Mouse (Mus musculus): Measurements from ENCODE around the gene Clstn1. TPM values are rescaled to one million over a fixed set of nuclear protein-coding genes. Genes with fewer than 3 reads are reported as not detected.
"Not testable (repeated sequence)": the region's sequence is repeated elsewhere in the genome, so short reads cannot be mapped to it uniquely, and the experiment has no call there.

Clstn1 gene
- polyA plus RNA-seq, 1 experiment from 2014 or later = 57.4 TPM

DNA sequence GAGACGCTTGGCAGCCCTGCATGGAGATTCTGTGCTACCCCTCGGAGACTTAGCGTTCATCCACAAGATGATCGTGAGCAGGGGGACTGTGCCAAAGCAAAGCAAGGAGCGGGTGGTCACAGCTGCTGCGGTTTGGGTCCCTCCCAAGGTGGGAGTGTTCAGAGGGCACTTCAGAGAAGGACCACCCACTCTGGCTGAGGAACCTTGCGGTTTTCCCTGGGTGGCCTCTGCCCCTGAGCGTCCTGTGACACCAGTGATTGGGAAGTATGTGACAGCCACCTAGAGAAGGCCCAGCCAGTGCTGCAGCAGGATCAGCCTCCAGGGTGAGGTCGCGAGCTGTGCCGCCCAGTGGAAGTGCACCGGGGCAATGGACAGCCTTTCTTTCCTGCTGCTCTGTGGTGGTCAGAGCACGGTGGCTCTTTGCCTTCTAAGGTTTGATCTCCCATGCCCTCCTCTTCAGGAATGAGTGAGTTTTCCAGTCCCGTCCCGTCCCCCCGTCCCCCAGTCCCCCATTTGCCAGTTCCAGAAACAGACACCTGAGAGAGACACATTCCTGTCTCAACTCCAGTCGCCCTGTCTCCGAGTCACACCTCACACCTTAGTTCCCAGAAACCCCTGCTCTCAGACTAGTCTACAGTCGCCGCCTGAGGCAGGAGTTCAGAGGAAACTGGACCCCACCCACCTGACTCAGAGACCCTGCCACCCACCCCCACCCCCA lies 21.5 kb downstream of the Clstn1 start:
- Histone ChIP-seq H3K27ac (0 out of 2 replicates have a peak overlapping the region, but pooled peaks have one; percentile 29), H3K9me3 (0 out of 2 replicates have a peak, but pooled peaks cover 3% of the 10 kb centered on the region), H3K27me3 (ENCODE audit: insufficient read depth, poor library complexity, severe bottlenecking) (no peaks in the 10 kb centered on the region), H3K4me1 (replicated peaks) (peaks cover 31% of the 10 kb centered on the region), H3K4me3 (no peak overlapping the region), H3K36me3 (0 out of 2 replicates have a peak, but pooled peaks cover 5% of the 10 kb centered on the region)
- DNase-seq (ENCODE audit: low spot score) = no peak
- WGBS = 68% methylated on average over 20 of the region's 20 CpGs

DNA sequence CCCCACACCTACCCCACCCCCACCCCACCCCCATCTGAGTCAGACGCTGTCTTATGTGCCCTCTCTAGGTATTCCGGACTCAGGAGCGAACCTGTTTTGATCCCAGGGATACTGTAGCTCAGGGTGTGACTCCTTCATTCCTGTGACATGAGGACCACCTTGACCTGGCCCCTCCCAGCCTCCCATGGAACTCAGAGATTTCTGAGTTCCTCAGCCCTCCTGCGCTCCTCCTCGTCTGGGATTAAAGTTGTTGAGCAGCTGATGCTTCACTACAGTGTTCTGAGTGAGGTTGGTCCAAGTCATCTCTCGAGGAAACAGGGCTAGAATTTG lies 22.0 kb downstream of the Clstn1 start:
- H3K27ac ChIP-seq = no peak overlapping the region
- WGBS = 89% methylated on average over 6 of the region's 6 CpGs
- 0 out of 2 replicates have a peak, but pooled peaks cover 5% of the 10 kb centered on the region for H3K36me3 ChIP-seq
- DNase-seq (ENCODE audit: low spot score) = no peak
- H3K4me1 ChIP-seq (replicated peaks) = peaks cover 31% of the 10 kb centered on the region
- no peaks in the 10 kb centered on the region for H3K27me3 ChIP-seq (ENCODE audit: insufficient read depth, poor library complexity, severe bottlenecking)
- no peak overlapping the region for H3K4me3 ChIP-seq
- H3K9me3 ChIP-seq = 0 out of 2 replicates have a peak, but pooled peaks cover 3% of the 10 kb centered on the region

DNA sequence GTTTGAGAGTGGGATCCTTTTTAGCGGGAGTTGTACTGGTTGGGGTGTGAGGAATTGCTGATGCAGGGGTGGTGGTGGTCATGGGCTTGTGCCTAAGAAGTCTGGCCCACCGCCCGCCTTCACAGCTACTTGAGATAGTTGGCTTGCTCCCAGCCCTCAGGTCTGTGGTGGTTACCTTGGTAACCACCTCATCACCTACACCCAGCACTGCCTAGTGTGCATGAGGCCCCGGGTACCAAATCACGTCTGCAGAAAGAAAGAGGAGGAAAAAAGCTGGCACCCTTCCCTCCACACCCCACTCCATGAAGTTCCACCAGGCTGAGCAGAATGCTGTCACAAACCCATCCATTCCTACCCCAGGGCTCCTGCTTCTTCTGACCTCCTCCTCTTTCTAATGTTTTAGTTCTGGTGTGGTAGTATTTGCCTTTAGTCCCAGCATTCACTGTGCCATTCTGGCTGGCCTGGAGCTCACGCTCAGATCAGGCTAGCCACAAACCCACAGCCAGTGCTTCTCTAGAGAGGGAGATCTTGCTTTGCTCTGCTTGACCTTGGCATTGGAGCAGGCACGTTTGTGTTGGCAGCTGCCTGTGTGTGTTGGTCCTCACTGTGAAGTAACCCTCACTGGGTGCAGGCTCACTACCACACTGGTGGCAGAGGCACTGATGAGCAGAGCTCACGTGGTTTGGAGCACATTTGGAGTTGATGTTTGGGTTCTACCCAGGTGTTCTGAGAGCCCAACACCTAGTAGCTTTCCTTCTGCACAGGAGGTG lies 23.2 kb downstream of the Clstn1 start:
- Histone ChIP-seq H3K4me3 (no peak overlapping the region), H3K36me3 (peaks cover 10% of the 10 kb centered on the region), H3K27me3 (ENCODE audit: insufficient read depth, poor library complexity, severe bottlenecking) (no peaks in the 10 kb centered on the region), H3K27ac (no peak overlapping the region), H3K4me1 (replicated peaks) (peaks cover 31% of the 10 kb centered on the region), H3K9me3 (0 out of 2 replicates have a peak, but pooled peaks cover 5% of the 10 kb centered on the region)
- WGBS = 83% methylated on average over 8 of the region's 8 CpGs
- DNase-seq (ENCODE audit: low spot score) = no peak

DNA sequence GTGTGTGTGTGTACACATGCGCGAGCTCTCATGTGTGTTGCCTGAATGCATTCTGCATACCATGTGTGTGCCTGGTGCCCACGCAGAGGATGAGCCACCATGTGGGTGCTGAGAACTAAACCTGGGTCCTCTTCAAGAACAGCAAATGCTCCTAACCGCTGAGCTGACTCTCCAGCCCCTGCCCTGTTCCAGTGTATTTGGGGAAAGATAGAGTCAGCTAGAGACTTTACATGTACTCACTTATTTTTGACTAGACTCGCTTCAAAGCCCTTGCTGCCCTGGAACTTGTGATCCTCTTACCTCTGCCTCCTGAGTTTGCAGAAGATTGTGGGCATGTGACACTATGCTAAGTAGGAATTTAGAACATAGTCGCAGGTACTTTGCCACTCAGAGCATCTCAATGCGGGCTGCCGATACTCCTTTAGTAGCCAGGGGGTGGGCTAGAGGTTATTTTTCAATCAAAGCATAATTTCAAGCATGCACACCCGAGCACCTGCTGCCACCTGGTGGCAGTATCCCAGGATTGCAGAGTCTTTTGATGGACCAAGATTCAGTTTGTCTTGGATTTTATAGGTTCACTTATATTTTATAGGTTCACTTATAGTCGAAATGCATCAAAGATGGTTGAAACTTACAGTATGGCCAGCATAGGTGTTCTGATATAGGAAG lies 25.2 kb downstream of the Clstn1 start:
- H3K4me1 ChIP-seq (replicated peaks) = peaks cover 17% of the 10 kb centered on the region
- peak; percentile 53 for DNase-seq (ENCODE audit: low spot score)
- H3K36me3 ChIP-seq = peaks cover 29% of the 10 kb centered on the region
- no peaks in the 10 kb centered on the region for H3K27me3 ChIP-seq (ENCODE audit: insufficient read depth, poor library complexity, severe bottlenecking)
- 54% methylated on average over 10 of the region's 10 CpGs for WGBS
- peaks cover 10% of the 10 kb centered on the region for H3K9me3 ChIP-seq
- H3K27ac ChIP-seq = no peak overlapping the region
- H3K4me3 ChIP-seq = no peak overlapping the region

DNA sequence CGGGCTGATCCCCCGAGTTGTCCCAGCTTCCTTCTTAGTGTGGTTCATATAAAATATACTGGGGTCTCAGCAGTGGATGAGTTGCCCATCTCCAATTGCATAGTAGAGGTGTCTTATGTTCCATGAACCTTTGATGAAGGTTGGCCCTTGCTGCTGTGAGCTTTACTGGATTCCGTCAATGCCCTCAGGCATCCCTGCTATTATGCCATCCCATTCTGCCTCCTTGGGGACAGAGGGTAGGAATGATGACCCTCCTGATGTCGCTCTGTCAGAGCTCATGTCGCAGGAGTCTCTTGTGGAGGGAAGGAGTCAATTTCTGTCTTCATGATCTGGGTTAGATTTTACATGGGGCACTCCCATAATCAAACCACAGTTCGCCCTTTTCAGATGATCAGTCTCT lies 27.2 kb downstream of the Clstn1 start:
- not testable (repeated sequence) for H3K4me3 ChIP-seq; H3K27ac ChIP-seq; H3K27me3 ChIP-seq (ENCODE audit: insufficient read depth, poor library complexity, severe bottlenecking); H3K4me1 ChIP-seq (replicated peaks); DNase-seq (ENCODE audit: low spot score)
- Histone ChIP-seq H3K9me3 (peaks cover 10% of the 10 kb centered on the region), H3K36me3 (peaks cover 45% of the 10 kb centered on the region)
- WGBS = 78% methylated on average over 6 of the region's 6 CpGs

DNA sequence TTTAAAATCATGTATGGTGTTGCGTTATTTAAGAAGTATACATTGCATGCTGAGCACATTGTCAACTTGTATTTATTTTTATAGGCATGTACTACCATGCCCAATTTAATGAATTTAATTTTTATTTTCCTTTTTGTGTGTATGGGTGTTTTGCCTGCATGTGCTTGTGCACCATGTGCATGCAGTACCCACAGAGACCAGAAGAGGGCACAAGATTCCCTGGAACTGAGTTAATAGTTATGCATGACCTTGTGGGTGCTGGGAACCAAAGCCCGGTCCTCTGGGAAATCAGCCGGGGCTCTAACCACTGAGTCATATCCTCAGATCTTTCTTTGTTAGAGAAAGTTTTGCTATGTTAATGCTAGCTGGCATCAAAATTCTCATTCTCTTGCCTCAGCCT lies 28.6 kb downstream of the Clstn1 start:
- peaks cover under 1% of the 10 kb centered on the region; the same call in 1 of the 2 replicates for H3K4me1 ChIP-seq (replicated peaks)
- WGBS = 96% methylated on average over 3 of the region's 3 CpGs

DNA sequence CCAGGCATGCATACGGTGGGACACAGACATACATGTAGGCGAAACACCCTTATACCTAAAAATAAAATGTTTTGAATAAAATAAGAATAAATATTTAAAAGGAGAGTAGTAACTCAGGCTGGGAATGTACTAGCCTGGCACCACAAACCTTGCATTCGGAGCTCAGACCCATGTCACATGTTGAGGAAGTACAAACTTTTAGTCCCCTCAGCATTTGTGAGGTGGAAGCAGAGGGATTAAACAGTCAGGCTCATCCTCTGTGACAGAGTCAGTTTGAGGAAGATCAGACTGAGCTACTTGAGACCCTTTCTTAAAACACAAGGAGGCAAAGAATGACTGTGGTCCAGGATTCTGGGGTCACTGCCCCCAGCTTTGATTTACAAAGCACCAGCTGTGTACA lies 30.7 kb downstream of the Clstn1 start:
- peaks cover 48% of the 10 kb centered on the region for H3K36me3 ChIP-seq
- H3K4me3 ChIP-seq; H3K27ac ChIP-seq; DNase-seq (ENCODE audit: low spot score); H3K27me3 ChIP-seq (ENCODE audit: insufficient read depth, poor library complexity, severe bottlenecking): not testable (repeated sequence)
- 91% methylated on average over 3 of the region's 3 CpGs for WGBS
- H3K9me3 ChIP-seq = peaks cover 10% of the 10 kb centered on the region
- H3K4me1 ChIP-seq (replicated peaks) = peaks cover 21% of the 10 kb centered on the region

More for the DNA sequence above, 28.6 kb downstream of the Clstn1 start:
- no peak for DNase-seq (ENCODE audit: low spot score)
- Histone ChIP-seq H3K9me3 (peaks cover 10% of the 10 kb centered on the region), H3K4me3 (no peak overlapping the region), H3K27ac (no peak overlapping the region), H3K27me3 (ENCODE audit: insufficient read depth, poor library complexity, severe bottlenecking) (no peaks in the 10 kb centered on the region), H3K36me3 (peaks cover 48% of the 10 kb centered on the region)

DNA sequence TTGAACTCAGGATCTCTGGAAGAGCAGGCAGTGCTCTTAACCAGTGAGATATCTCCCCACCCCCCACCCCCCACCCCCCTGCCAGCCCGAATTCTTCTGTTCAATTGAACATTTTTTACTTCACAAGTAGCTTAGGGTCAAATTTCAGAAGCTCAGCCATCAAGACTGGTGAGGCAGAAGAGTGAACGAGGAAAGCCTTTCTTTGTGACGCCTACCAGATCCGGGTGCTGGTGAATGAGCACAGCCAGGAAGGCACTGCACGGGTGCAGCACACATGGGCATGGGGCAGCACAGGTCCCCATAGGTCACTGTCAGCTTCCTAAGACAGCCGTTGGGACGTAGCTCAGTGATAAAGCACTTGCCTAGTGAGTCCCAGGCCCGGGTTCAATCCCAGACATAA lies 33.7 kb downstream of the Clstn1 start:
- Histone ChIP-seq H3K27ac (peak overlapping the region; percentile 66; the same call in 1 of the 2 replicates), H3K4me1 (replicated peaks) (peaks cover 27% of the 10 kb centered on the region), H3K36me3 (peaks cover 47% of the 10 kb centered on the region), H3K9me3 (peaks cover 2% of the 10 kb centered on the region), H3K4me3 (no peak overlapping the region), H3K27me3 (ENCODE audit: insufficient read depth, poor library complexity, severe bottlenecking) (no peaks in the 10 kb centered on the region)
- WGBS = 30% methylated on average over 8 of the region's 8 CpGs
- no peak for DNase-seq (ENCODE audit: low spot score)

DNA sequence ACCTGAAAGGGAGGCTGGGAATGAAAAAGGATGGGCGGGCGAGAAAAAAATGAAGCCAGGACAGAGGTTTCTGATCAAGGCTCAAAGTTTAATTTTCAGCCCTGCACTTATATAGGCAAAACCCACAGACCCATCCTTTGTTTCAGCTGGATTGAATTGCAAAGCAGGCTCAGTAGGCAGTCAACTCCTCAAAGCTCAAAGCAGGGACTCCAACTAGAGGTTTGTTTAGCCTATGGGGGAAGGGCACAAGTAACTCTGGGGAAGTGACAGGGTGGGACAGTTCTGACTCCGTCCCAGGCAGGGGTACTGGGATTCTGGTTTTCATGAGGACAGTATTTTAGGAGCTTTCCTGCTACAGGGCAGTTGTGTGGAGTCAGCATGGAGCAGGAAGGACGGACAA lies 35.0 kb downstream of the Clstn1 start:
- 44% methylated on average over 4 of the region's 4 CpGs for WGBS
- Histone ChIP-seq H3K36me3 (peaks cover 34% of the 10 kb centered on the region), H3K4me1 (replicated peaks) (peaks cover 38% of the 10 kb centered on the region), H3K27ac (peak overlapping the region; percentile 40; the same call in 1 of the 2 replicates), H3K27me3 (ENCODE audit: insufficient read depth, poor library complexity, severe bottlenecking) (no peaks in the 10 kb centered on the region), H3K9me3 (no peaks in the 10 kb centered on the region), H3K4me3 (no peak overlapping the region)
- no peak for DNase-seq (ENCODE audit: low spot score)

DNA sequence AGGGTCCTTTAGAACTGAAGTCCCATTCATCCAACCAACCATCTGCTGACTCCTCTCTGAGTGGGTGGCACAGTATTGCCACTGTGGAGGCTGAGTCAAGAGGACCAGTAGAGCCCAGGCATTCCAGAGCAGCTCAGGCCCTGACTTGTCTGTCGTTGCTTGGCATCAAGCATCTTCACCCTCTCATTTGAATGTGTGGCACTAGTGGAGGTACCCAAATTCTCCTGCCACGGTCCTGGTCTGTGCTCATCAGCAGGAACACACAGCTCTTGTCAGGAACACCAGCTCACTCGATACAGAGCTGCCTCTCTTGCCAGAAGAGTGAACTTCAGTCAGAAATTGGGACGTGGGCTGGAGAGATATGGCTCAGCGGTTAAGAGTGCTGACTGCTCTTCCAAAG lies 37.4 kb downstream of the Clstn1 start:
- DNase-seq (ENCODE audit: low spot score) = no peak
- H3K27me3 ChIP-seq (ENCODE audit: insufficient read depth, poor library complexity, severe bottlenecking) = no peaks in the 10 kb centered on the region
- 89% methylated on average over 5 of the region's 5 CpGs for WGBS
- no peak overlapping the region for H3K4me3 ChIP-seq
- H3K27ac ChIP-seq = no peak overlapping the region
- no peaks in the 10 kb centered on the region for H3K9me3 ChIP-seq
- peaks cover 28% of the 10 kb centered on the region for H3K36me3 ChIP-seq
- H3K4me1 ChIP-seq (replicated peaks) = peaks cover 52% of the 10 kb centered on the region

DNA sequence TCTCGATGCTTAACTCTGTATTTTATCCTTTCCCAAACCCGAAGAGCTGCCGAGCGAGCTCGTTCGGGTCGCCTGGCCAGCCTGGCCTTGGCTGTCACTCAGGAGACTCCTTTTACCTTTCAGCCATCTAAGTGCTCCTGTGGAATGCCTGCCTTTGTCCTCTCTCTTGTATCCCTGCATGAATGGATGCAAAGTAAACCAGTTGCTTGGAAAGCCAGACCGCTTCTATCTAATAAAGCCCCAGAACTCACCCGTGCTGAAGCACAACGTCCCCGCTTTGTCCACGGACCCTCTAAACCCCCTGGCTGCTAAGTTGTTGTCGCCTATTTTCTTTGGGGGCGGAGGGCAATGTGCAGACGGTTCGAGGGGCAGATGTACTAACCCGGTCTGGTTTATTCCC lies 40.5 kb downstream of the Clstn1 start:
- no peaks in the 10 kb centered on the region for H3K27me3 ChIP-seq (ENCODE audit: insufficient read depth, poor library complexity, severe bottlenecking)
- H3K27ac ChIP-seq = peak overlapping the region; percentile 73
- H3K36me3 ChIP-seq = peaks cover 50% of the 10 kb centered on the region
- DNase-seq (ENCODE audit: low spot score) = no peak
- H3K4me1 ChIP-seq (replicated peaks) = peaks cover 33% of the 10 kb centered on the region
- 42% methylated on average over 17 of the region's 17 CpGs for WGBS
- no peak overlapping the region for H3K4me3 ChIP-seq
- no peaks in the 10 kb centered on the region for H3K9me3 ChIP-seq

DNA sequence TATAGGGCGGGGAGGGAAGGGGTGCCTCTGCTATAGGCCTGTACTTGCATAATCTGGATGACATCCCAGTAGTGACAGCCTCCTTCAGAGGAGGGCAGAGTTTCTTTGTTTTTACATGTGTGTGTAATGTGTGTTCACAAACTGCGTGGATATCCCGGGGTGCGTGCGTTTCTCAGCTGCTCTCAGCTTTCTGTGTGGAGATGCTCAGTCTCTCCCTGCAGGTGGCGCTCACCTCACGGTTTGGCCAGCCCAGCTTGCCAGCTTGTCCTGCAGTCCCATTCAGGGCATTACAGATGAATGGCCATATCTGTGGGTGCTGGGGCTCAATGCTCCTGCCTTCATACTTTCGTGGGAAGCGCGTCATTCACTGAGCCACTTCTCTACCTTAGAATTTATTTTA lies 42.1 kb downstream of the Clstn1 start:
- Histone ChIP-seq H3K27ac (no peak overlapping the region), H3K27me3 (ENCODE audit: insufficient read depth, poor library complexity, severe bottlenecking) (no peaks in the 10 kb centered on the region), H3K4me1 (replicated peaks) (peaks cover 28% of the 10 kb centered on the region), H3K9me3 (no peaks in the 10 kb centered on the region), H3K4me3 (no peak overlapping the region), H3K36me3 (peaks cover 56% of the 10 kb centered on the region)
- no peak for DNase-seq (ENCODE audit: low spot score)
- 81% methylated on average over 10 of the region's 10 CpGs for WGBS

DNA sequence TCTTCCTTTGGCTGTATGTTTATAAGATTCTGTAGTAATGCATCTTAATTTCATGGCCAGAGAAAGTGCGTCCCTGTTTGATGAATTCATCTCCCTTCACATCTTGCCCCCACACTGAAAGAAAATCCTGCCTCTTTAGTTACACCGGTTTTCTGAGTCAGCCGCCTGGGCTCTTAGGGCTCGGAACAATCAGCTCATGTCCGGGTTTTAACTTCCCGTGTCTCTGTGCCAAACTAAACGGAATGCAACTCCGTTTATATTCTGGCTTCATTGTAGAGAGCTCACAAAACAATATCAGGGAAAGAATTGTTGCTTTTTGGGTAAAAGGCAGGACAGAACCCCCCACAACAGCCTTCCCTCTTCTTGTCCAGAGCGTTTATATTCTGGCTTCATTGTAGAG lies 42.5 kb downstream of the Clstn1 start:
- no peak overlapping the region for H3K4me3 ChIP-seq
- H3K27ac ChIP-seq = no peak overlapping the region
- DNase-seq (ENCODE audit: low spot score) = no peak
- WGBS = 83% methylated on average over 9 of the region's 9 CpGs
- no peaks in the 10 kb centered on the region for H3K27me3 ChIP-seq (ENCODE audit: insufficient read depth, poor library complexity, severe bottlenecking)
- H3K9me3 ChIP-seq = no peaks in the 10 kb centered on the region
- peaks cover 25% of the 10 kb centered on the region for H3K4me1 ChIP-seq (replicated peaks)
- H3K36me3 ChIP-seq = peaks cover 60% of the 10 kb centered on the region

Measured in hindbrain, embryonic 10.5 days (tissue).